In the genomic region with DNA sequence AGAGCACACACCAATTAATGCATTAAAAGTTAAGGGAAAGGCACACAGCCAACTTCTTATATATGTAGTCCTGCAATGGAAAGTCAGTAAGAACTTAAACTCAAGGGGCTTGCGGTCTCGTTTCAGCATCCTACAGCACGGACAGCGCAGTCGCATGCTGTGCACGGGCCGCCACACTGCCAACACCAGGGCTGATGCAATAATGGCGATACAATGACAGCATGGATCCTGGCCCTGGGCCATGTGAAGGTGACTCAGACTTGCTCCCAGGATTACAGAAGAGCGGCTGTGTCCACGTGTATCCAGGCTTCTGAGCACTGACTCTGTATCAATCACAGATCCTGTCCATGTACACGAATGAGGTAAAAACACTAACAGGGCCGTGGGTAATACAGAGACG, we compare ENCODE assay signal across 9 mouse cellular contexts.
DNase-seq lines count a peak whose midpoint lies in the region; ATAC-seq and TF ChIP-seq lines count a peak whose summit lies in the region.
"Had no signal": no experiment of that assay in that cellular context is flagged by ENCODE, and none has a peak within 500 bp of the region (broad histone marks: within the 10 kb centered on the region; RNA-seq: fewer than 3 reads in every experiment).

No protein-coding gene starts in this region.

- no peak overlapping the region for H3K9ac ChIP-seq in lung, postnatal 0 days (replicated peaks; ENCODE audit: low read depth)
- H3K9ac ChIP-seq in neural tube, embryonic 14.5 days (replicated peaks; ENCODE audit: low read depth, low read length): no peak overlapping the region

- H3K4me2 ChIP-seq in lung, postnatal 0 days (replicated peaks; ENCODE audit: low read depth, low read length): no peak overlapping the region
- no peak overlapping the region for H3K4me2 ChIP-seq in neural tube, embryonic 14.5 days (ENCODE audit: low read depth, low read length)

- no peak overlapping the region for H3K27ac ChIP-seq in lung, postnatal 0 days (ENCODE audit: low read length)
- H3K27ac ChIP-seq in neural tube, embryonic 14.5 days (ENCODE audit: low read depth, low read length): no peak overlapping the region

- TF ChIP-seq CTCF in lung, postnatal 0 days (IDR thresholded peaks at IDR 0.05): no peak

- no peaks in the 10 kb centered on the region for H3K9me3 ChIP-seq in lung, postnatal 0 days (ENCODE audit: low read length)
- no peaks in the 10 kb centered on the region for H3K9me3 ChIP-seq in neural tube, embryonic 14.5 days (ENCODE audit: control insufficient read depth, low read length)

- ATAC-seq in cerebellum, adult (ENCODE audit: insufficient number of reproducible peaks, low FRiP score, low TSS enrichment): no peak
- peak; percentile 50 for ATAC-seq in lung, postnatal 0 days
- peak; percentile 38; the same call in 1 of the 2 replicates for ATAC-seq in neural tube, embryonic 14.5 days (ENCODE audit: low read depth)

- H3K4me3 ChIP-seq in lung, postnatal 0 days (ENCODE audit: low read depth, low read length): no peak overlapping the region
- no peak overlapping the region for H3K4me3 ChIP-seq in neural tube, embryonic 14.5 days (ENCODE audit: low read depth, low read length)

- no peaks in the 10 kb centered on the region for H3K36me3 ChIP-seq in lung, postnatal 0 days (ENCODE audit: insufficient read depth, low read length)
- no peaks in the 10 kb centered on the region for H3K36me3 ChIP-seq in neural tube, embryonic 14.5 days (ENCODE audit: control insufficient read depth, insufficient read depth, low read length)

- H3K4me1 ChIP-seq in lung, postnatal 0 days (ENCODE audit: insufficient read depth, low read depth, low read length): no peaks in the 10 kb centered on the region
- no peaks in the 10 kb centered on the region for H3K4me1 ChIP-seq in neural tube, embryonic 14.5 days (ENCODE audit: control insufficient read depth, insufficient read depth, low read length)

- no peak for TF ChIP-seq EP300 in lung, postnatal 0 days (IDR thresholded peaks at IDR 0.05)

- DNase-seq in cerebellum, adult 11 months: peak; percentile 64
- peak; percentile 22 for DNase-seq in lung, postnatal 0 days (ENCODE audit: low spot score)
- no peak for DNase-seq in lung, postnatal 25 days (ENCODE audit: low spot score)
- peak; percentile 67 to 68 for DNase-seq in cerebellum, postnatal 14 days
- DNase-seq in layer of hippocampus, adult 9-11 months: no peak
- DNase-seq in thymus, postnatal 10 days (ENCODE audit: low spot score in 2 of 2): no peak
- DNase-seq: kidney, adult 11 months had no signal

- whole genome bisulfite sequencing in lung, postnatal 0 days: 73% methylated on average over 13 of the region's 13 CpGs
- WGBS in neural tube, embryonic 14.5 days: 56% methylated on average over 13 of the region's 13 CpGs

- H3K27me3 ChIP-seq in lung, postnatal 0 days (replicated peaks; ENCODE audit: insufficient read depth, low read length): no peaks in the 10 kb centered on the region
- H3K27me3 ChIP-seq in neural tube, embryonic 14.5 days (ENCODE audit: control insufficient read depth, insufficient read depth, low read length): no peaks in the 10 kb centered on the region

Comparison
In these comparisons a context has a peak if more than half of its experiments do, and no peak if none do; other contexts are left out.
1. DNase-seq: peak in cerebellum, adult 11 months (single experiment), lung, postnatal 0 days (single experiment) and cerebellum, postnatal 14 days (2 of 2); none in lung, postnatal 25 days (single experiment), layer of hippocampus, adult 9-11 months (single experiment) and thymus, postnatal 10 days (0 of 2).